Mouse (Mus musculus) thymus, postnatal 10 days (tissue): ENCODE measurements around the gene Sord.
"Not testable (repeated sequence)": the region's sequence is repeated elsewhere in the genome, so short reads cannot be mapped to it uniquely, and the experiment has no call there.

Experiments used
- DNase-seq, 2 experiments: peaks; one replicate each; pipeline ENCODE4 v3.0.0; 2021; ENCODE audit warnings: low spot score in 2 of 2

The Sord gene

DNA sequence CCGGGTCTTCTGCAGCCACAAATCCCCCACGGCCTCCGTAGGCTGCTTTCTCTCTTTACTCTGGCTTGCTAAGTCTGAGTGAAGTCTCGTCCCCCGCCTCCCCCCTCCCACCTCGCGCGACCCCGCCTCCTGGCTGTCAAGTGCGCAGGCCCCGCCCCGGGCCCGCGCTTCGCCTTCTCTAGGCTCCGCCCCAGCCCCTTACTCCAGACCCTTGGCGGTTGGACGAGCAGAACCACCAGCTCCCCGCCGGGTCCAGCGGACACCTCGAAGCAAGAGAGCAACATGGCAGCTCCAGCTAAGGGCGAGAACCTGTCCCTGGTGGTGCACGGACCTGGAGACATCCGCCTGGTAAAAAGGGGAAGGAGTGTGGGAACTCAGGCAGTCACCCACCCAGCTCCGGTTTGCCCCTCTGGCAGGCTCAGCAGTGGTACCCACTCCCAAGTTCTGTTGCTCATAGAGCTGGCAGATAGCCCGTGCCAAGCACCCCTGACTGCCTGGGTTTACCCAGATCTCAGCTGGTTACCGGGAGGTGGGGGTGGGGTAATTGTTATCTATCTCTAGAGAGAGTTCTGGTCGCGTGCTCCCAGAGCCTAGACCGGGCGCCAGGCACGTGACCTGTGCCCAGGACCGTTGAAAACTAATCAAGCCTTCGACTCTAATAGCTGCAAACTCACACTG is at the start of gene Sord:
Gene Sord (plus strand): TSS at position 139 of the 678 bp plus-strand sequence.
- DNase-seq: peak; percentile 76 to 85

GRCm38 (mm10) chr2:122185086-122185485 is 49.5 kb upstream of the Sord start:
- DNase-seq: no peak

GRCm38 (mm10) chr2:122186106-122186505 is 48.4 kb upstream of the Sord start, which contains the start of the genes Patl2 and Terb2:
Gene Patl2, minus strand, starts transcription at chr2:122186189.
Gene Terb2, plus strand, starts transcription at chr2:122186272.
- no peak for DNase-seq

- DNase-seq: no peak
Observed at GRCm38 (mm10) chr2:122186751-122187150, 47.8 kb upstream of the Sord start.

DNA sequence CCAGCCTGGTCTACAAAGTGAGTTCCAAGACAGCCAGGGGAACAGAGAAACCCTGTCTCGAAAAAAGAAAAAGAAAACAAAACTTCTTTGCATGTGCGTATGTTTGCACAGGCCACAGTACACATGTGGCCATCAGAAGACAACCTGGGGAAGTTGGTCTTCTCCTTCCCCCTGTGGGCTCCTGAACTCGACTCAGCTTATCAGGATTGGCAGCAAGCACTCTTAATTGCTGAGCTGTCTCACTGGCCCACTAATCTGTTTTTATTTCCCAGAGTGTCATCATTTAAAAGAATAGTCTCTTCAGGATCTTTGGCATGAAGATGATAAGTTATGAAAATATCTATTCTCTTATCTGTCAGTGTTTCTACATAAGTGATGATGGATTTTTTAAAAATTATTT is 42.7 kb upstream of the Sord start:
- no peak for DNase-seq

- peak in 1 of 2 experiments; percentile 29 for DNase-seq
Observed at GRCm38 (mm10) chr2:122194509-122194929, 40.0 kb upstream of the Sord start.

GRCm38 (mm10) chr2:122201501-122201900 is 33.0 kb upstream of the Sord start:
- no peak for DNase-seq

GRCm38 (mm10) chr2:122206440-122207107 is 28.0 kb upstream of the Sord start:
- no peak for DNase-seq

DNA sequence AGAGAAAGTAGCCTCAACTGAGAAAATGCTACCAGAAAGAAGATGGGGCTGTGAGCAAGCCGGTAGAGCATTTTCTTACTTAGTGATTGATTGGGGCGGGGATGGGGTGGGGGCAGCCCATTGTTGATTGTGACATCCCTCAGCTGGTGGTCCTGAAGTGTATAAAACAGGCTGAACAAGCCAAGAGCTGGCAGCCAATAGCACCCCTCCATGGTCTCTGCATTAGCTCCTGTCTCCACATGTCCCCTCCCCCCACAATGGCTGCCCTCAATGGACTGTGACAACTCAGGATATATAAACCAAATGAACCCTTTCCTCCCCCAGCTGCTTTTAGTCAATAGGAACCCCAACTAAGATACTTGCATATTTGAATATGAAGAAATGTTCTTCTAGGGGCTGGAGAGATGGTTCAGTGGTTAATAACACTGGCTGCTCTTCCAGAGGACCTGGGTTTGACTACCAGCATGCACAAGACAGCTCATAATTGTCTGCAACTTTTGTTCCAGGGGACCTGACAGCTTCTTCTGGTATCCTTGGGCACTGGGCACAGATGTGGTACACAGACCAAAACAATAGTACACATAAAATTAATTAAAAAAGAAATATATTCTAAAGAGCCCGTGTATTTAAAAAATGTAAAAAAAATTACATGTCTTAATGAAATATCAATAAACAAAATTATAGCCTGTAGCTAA is 23.9 kb upstream of the Sord start:
- no peak for DNase-seq

GRCm38 (mm10) chr2:122217075-122217474 is 17.5 kb upstream of the Sord start:
- DNase-seq: not testable (repeated sequence)

GRCm38 (mm10) chr2:122218234-122218633 is 16.3 kb upstream of the Sord start:
- DNase-seq: no peak

- no peak for DNase-seq
Observed at GRCm38 (mm10) chr2:122221378-122221777, 13.2 kb upstream of the Sord start.

DNA sequence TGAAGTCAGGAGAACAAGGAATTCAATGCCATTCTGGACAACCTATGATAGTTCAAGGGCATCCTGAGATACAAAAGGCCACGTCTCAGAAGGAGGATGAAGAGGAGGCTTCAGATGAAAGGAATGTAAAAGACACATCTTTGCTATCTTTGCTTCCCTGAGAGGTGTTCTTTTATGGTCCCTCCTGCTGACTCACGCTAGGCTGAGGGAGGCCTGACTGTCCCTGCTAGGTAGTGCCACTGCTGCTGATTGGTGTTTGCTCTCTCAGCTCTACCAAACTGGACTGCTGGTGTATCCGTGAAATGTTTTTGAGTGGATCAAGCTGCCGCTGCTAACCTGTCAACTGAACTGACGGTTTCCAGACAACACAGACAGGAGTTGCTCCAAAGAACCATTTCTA is 12.8 kb upstream of the Sord start:
- DNase-seq: no peak

DNA sequence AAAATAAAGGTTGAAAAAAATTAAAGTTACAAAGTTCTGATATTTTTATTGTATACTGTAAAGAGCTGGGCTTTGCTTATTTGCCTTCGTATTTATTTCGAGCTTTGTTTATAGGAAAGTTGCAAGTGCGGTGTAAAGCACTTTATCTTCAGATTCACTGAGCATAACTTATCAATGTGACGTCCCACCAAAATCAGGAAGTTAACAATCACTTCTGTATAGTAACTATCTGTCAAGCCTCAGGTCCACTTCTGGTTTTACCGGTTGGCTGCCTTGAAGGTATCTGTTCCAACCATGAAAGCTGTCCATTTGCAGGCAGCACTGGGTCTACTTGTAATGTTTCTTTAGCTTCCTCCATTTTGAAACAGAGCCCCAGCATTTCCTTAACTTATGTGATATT is 12.3 kb upstream of the Sord start:
- DNase-seq: no peak

DNA sequence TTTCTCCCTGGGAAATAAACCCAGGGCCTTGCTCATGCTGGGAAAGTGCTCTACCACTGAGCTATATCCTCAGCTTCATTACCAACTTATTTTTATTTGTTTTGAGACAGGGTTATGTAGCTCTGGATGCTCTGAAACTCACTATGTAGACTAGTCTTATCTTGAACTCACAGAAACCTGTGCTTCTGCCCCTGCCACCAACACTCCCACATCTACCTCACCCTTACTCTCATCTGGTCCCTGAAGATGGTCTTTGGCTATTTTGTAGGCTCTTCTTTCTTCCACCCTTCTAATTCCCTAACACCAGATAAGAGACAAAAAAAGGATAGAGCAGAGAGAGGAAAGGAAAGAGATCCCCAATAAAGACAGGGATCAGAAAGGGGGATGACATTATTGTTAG is 10.9 kb upstream of the Sord start:
- no peak for DNase-seq

- no peak for DNase-seq
Observed at GRCm38 (mm10) chr2:122230395-122230794, 4.2 kb upstream of the Sord start.

- no peak for DNase-seq
Observed at GRCm38 (mm10) chr2:122231616-122232015, 2.9 kb upstream of the Sord start.

- DNase-seq: no peak
Observed at GRCm38 (mm10) chr2:122233341-122233740, 1.2 kb upstream of the Sord start.

GRCm38 (mm10) chr2:122233759-122234557 is 591 bp upstream of the Sord start:
- DNase-seq: no peak

- DNase-seq: no peak
Observed at GRCm38 (mm10) chr2:122235425-122235824, 876 bp downstream of the Sord start.

GRCm38 (mm10) chr2:122236321-122236720 is 1.8 kb downstream of the Sord start:
- no peak for DNase-seq
